Mouse (Mus musculus) MEL-GATA-1-ER (cell line): ENCODE measurements around the gene 2310011J03Rik.
"Not testable (repeated sequence)": the region's sequence is repeated elsewhere in the genome, so short reads cannot be mapped to it uniquely, and the experiment has no call there.

ENCODE experiments used
- DNase-seq: peaks from one replicate; pipeline ENCODE4 v3.0.0-alpha.2; 2012; ENCODE audit warnings: low read depth; ENCODE audit errors: extremely low read depth

2310011J03Rik gene

GRCm38 (mm10) chr10:80320340-80320760 is at the start of gene 2310011J03Rik:
Gene 2310011J03Rik, minus strand, starts transcription at chr10:80320537.
- peak; percentile 86 for DNase-seq

- DNase-seq, result no peak
Observed at GRCm38 (mm10) chr10:80368392-80368791, 48.1 kb upstream of the 2310011J03Rik start.

- no peak for DNase-seq
Observed at GRCm38 (mm10) chr10:80367954-80368353, 47.6 kb upstream of the 2310011J03Rik start.

GRCm38 (mm10) chr10:80365736-80366135 is 45.4 kb upstream of the 2310011J03Rik start:
- DNase-seq, result no peak

GRCm38 (mm10) chr10:80363734-80364133 is 43.4 kb upstream of the 2310011J03Rik start:
- DNase-seq, result no peak

- no peak for DNase-seq
Observed at GRCm38 (mm10) chr10:80357994-80358639, 37.8 kb upstream of the 2310011J03Rik start.

- DNase-seq, result no peak
Observed at GRCm38 (mm10) chr10:80357336-80357735, 37.0 kb upstream of the 2310011J03Rik start.

GRCm38 (mm10) chr10:80356737-80357136 is 36.4 kb upstream of the 2310011J03Rik start:
- no peak for DNase-seq

- DNase-seq, result no peak
Observed at GRCm38 (mm10) chr10:80356001-80356682, 35.8 kb upstream of the 2310011J03Rik start, which contains the start of gene Plk5. Gene Plk5, plus strand, starts transcription at chr10:80356459.

GRCm38 (mm10) chr10:80355431-80355830 is 35.1 kb upstream of the 2310011J03Rik start:
- no peak for DNase-seq

GRCm38 (mm10) chr10:80352727-80353126 is 32.4 kb upstream of the 2310011J03Rik start:
- DNase-seq, result no peak

GRCm38 (mm10) chr10:80351896-80352295 is 31.6 kb upstream of the 2310011J03Rik start:
- no peak for DNase-seq

- peak; percentile 76 for DNase-seq
Observed at GRCm38 (mm10) chr10:80350292-80350691, 30.0 kb upstream of the 2310011J03Rik start.

- DNase-seq, result no peak
Observed at GRCm38 (mm10) chr10:80348981-80349380, 28.6 kb upstream of the 2310011J03Rik start.

- DNase-seq, result no peak
Observed at GRCm38 (mm10) chr10:80348244-80348781, 28.0 kb upstream of the 2310011J03Rik start, which contains the start of gene Adamtsl5. Gene Adamtsl5, minus strand, starts transcription at chr10:80348412.

GRCm38 (mm10) chr10:80347514-80347967 is 27.2 kb upstream of the 2310011J03Rik start:
- DNase-seq, result no peak

GRCm38 (mm10) chr10:80345929-80346328 is 25.6 kb upstream of the 2310011J03Rik start:
- DNase-seq, result not testable (repeated sequence)

- no peak for DNase-seq
Observed at GRCm38 (mm10) chr10:80345122-80345521, 24.8 kb upstream of the 2310011J03Rik start.

GRCm38 (mm10) chr10:80344131-80344661 is 23.9 kb upstream of the 2310011J03Rik start:
- DNase-seq, result peak; percentile 89

GRCm38 (mm10) chr10:80343425-80343895 is 23.1 kb upstream of the 2310011J03Rik start:
- no peak for DNase-seq

GRCm38 (mm10) chr10:80342749-80343424 is 22.6 kb upstream of the 2310011J03Rik start:
- DNase-seq, result peak; percentile 88
